Comparison of ENCODE assay signal across 11 mouse cellular contexts in the genomic region with DNA sequence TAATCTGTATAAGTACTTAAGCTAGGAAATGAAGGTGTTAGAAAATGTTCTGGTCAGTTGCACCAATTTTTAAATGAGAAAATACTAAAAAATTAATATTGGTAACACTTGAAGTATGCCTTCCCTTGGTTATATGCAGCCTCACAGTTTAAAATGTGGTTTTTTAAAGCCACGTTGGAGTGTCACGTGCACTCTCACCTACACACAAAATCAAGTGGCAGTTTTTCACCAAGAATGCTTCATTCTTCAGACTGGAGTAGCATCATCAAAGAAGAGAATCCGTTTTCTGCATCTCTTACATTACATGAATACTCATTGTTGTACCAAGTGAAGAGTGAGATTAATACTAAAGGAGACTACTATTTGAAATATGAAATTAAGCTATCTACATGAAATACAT. TPM values are rescaled to one million over a fixed set of nuclear protein-coding genes. Genes with fewer than 3 reads are reported as not detected.
A peak's percentile ranks its signal among the peaks of the same experiment; 100 is the strongest.
DNase-seq lines count a peak whose midpoint lies in the region; ATAC-seq and TF ChIP-seq lines count a peak whose summit lies in the region.
"Had no signal": no experiment of that assay in that cellular context is flagged by ENCODE, and none has a peak within 500 bp of the region (broad histone marks: within the 10 kb centered on the region; RNA-seq: fewer than 3 reads in every experiment).

No protein-coding gene starts in this region.

- no peak for DNase-seq in heart, adult 8-10 months (ENCODE audit: low spot score)
- peak; percentile 52 for DNase-seq in brain, adult 2 months (ENCODE audit: low read depth, low spot score)
- DNase-seq in liver, embryonic 14.5 days (ENCODE audit: low read depth in 3 of 3, low spot score in 3 of 3) = no peak
- no peak for DNase-seq in right cerebral cortex, postnatal 4 days
- DNase-seq in spleen, adult 18-20 months = no peak
- no peak for DNase-seq in thymus, postnatal 0 days (ENCODE audit: low spot score)
- DNase-seq: kidney, adult 8-10 months; layer of hippocampus, postnatal 36 days had no signal

- H3K27me3 ChIP-seq in heart, embryonic 13.5 days (replicated peaks) = no peaks in the 10 kb centered on the region
- H3K27me3 ChIP-seq in forebrain, embryonic 15.5 days = no peaks in the 10 kb centered on the region
- H3K27me3 ChIP-seq in liver, embryonic 14.5 days (ENCODE audit: control insufficient read depth, insufficient read depth, low read length) = no peaks in the 10 kb centered on the region

- H3K4me3 ChIP-seq in heart, embryonic 13.5 days = peak overlapping the region; percentile 88
- peak overlapping the region; percentile 74 for H3K4me3 ChIP-seq in forebrain, embryonic 15.5 days
- H3K4me3 ChIP-seq in liver, embryonic 14.5 days (ENCODE audit: insufficient read depth in 1 of 2, low read depth in 2 of 2, low read length in 2 of 2) = no peak overlapping the region

- no peaks in the 10 kb centered on the region for H3K36me3 ChIP-seq in heart, embryonic 13.5 days
- no peaks in the 10 kb centered on the region for H3K36me3 ChIP-seq in forebrain, embryonic 15.5 days
- H3K36me3 ChIP-seq in liver, embryonic 14.5 days (replicated peaks; ENCODE audit: control insufficient read depth, insufficient read depth, low read depth) = no peaks in the 10 kb centered on the region

- peak overlapping the region; percentile 98 for H3K9ac ChIP-seq in heart, embryonic 13.5 days
- H3K9ac ChIP-seq in forebrain, embryonic 15.5 days (replicated peaks) = no peak overlapping the region
- no peak overlapping the region for H3K9ac ChIP-seq in liver, embryonic 14.5 days (replicated peaks)

- TF ChIP-seq CTCF in liver, embryonic 14.5 days (IDR thresholded peaks at IDR 0.05; ENCODE audit: low read depth) = no peak

- H3K4me2 ChIP-seq in heart, embryonic 13.5 days = peak overlapping the region; percentile 76
- peak overlapping the region; percentile 61 for H3K4me2 ChIP-seq in forebrain, embryonic 15.5 days (replicated peaks)
- H3K4me2 ChIP-seq in liver, embryonic 14.5 days (ENCODE audit: low read depth) = peak overlapping the region; percentile 96

- no peaks in the 10 kb centered on the region for H3K9me3 ChIP-seq in heart, embryonic 13.5 days
- H3K9me3 ChIP-seq in forebrain, embryonic 15.5 days = no peaks in the 10 kb centered on the region
- no peaks in the 10 kb centered on the region for H3K9me3 ChIP-seq in liver, embryonic 14.5 days (ENCODE audit: control insufficient read depth, low read length)

- ATAC-seq in heart, embryonic 13.5 days (ENCODE audit: extremely low read depth, insufficient number of reproducible peaks, low FRiP score, low TSS enrichment) = no peak
- no peak for ATAC-seq in forebrain, embryonic 15.5 days (replicated peaks)
- no peak for ATAC-seq in liver, embryonic 14.5 days (ENCODE audit: insufficient read depth)

- 41% methylated on average over 3 of the region's 3 CpGs for WGBS in heart, embryonic 13.5 days
- 49% methylated on average over 3 of the region's 3 CpGs for WGBS in forebrain, embryonic 15.5 days
- 59% methylated on average over 3 of the region's 3 CpGs for WGBS in liver, embryonic 14.5 days (ENCODE audit: insufficient replicate concordance)

- no peak overlapping the region for H3K27ac ChIP-seq in heart, embryonic 13.5 days (replicated peaks)
- no peak overlapping the region for H3K27ac ChIP-seq in forebrain, embryonic 15.5 days (replicated peaks)
- no peak overlapping the region for H3K27ac ChIP-seq in liver, embryonic 14.5 days
- H3K27ac ChIP-seq: macrophage had no signal

- H3K4me1 ChIP-seq in heart, embryonic 13.5 days = peaks cover 45% of the 10 kb centered on the region
- H3K4me1 ChIP-seq in forebrain, embryonic 15.5 days = peaks cover 47% of the 10 kb centered on the region
- peaks cover 7 to 14% of the 10 kb centered on the region in 2 experiments for H3K4me1 ChIP-seq in liver, embryonic 14.5 days (replicated peaks; ENCODE audit: control insufficient read depth in 2 of 2, insufficient read depth in 2 of 2, low read length in 1 of 2)

- TF ChIP-seq EP300 in liver, embryonic 14.5 days (IDR thresholded peaks at IDR 0.05; ENCODE audit: low read depth) = no peak

RNA-seq across cellular contexts. Expression of a gene that starts 7.1 kb away (rescaled TPM):
- polyA plus RNA-seq in heart, embryonic 13.5 days (2015; fragmentation: Nextera tagmentation; extraction: Ambion mirVana) = 10.6 and 11.1 TPM in 2 replicates
- 10 to 100 TPM; 56.1 to 67.6 (median 57.1) TPM for total RNA-seq in heart, adult 8-10 months (2022)
- 15.6 and 17.4 TPM in 2 replicates for polyA plus RNA-seq in forebrain, embryonic 15.5 days (2015; fragmentation: Nextera tagmentation; extraction: Ambion mirVana)
- polyA plus RNA-seq in liver, embryonic 14.5 days (2012; rRNA removed) = 2.6 and 3.7 TPM in 2 replicates
- 3.0 TPM in 2 replicates for polyA plus RNA-seq in liver, embryonic 14.5 days (2014; fragmentation: Nextera tagmentation; extraction: Ambion mirVana)
- polyA plus RNA-seq in thymus, postnatal 0 days (2015; fragmentation: Nextera tagmentation; extraction: Ambion mirVana) = 1.8 and 2.0 TPM in 2 replicates

Comparison
In these comparisons a context has a peak if more than half of its experiments do, and no peak if none do; other contexts are left out.
1. H3K4me3 ChIP-seq: peak in heart, embryonic 13.5 days (single experiment) and forebrain, embryonic 15.5 days (single experiment); none in liver, embryonic 14.5 days (0 of 2).
2. Peak in every context shown above with its lines, with median percentiles within 50 percentile points of each other: H3K4me2 ChIP-seq.